Mouse (Mus musculus): ENCODE results near the gene Txnip.

The Txnip gene

GRCm38 (mm10) chr3:96557694-96558093, at the start of gene Txnip:
Gene Txnip (plus strand): TSS chr3:96557957.
- peak; percentile 99 to 100 for DNase-seq

- DNase-seq, result peak in 1 of 2 experiments; percentile 0
Observed at GRCm38 (mm10) chr3:96507966-96508365, 49.8 kb upstream of the Txnip start.

GRCm38 (mm10) chr3:96520171-96520570, 37.6 kb upstream of the Txnip start:
- no peak for DNase-seq

- peak; percentile 42 to 45 for DNase-seq
Observed at GRCm38 (mm10) chr3:96522149-96522548, 35.6 kb upstream of the Txnip start.

GRCm38 (mm10) chr3:96524028-96524810, 33.5 kb upstream of the Txnip start:
- no peak for DNase-seq

- DNase-seq, result no peak
Observed at GRCm38 (mm10) chr3:96524914-96525313, 32.8 kb upstream of the Txnip start, which contains the start of gene Hfe2. Gene Hfe2 (plus strand): TSS chr3:96525172.

GRCm38 (mm10) chr3:96526013-96526762, 31.6 kb upstream of the Txnip start:
- no peak for DNase-seq

- DNase-seq, result peak; percentile 31 to 42
Observed at GRCm38 (mm10) chr3:96526864-96527542, 30.8 kb upstream of the Txnip start.

GRCm38 (mm10) chr3:96528506-96528905, 29.3 kb upstream of the Txnip start:
- DNase-seq, result no peak

GRCm38 (mm10) chr3:96532050-96532449, 25.7 kb upstream of the Txnip start:
- no peak for DNase-seq

GRCm38 (mm10) chr3:96534300-96534699, 23.5 kb upstream of the Txnip start:
- DNase-seq, result no peak

- no peak for DNase-seq
Observed at GRCm38 (mm10) chr3:96539316-96539715, 18.4 kb upstream of the Txnip start.

GRCm38 (mm10) chr3:96540740-96541139, 17.0 kb upstream of the Txnip start:
- DNase-seq, result no peak

GRCm38 (mm10) chr3:96541328-96542078, 16.3 kb upstream of the Txnip start:
- peak; percentile 29 to 55 for DNase-seq

GRCm38 (mm10) chr3:96542554-96542953, 15.2 kb upstream of the Txnip start:
- no peak for DNase-seq

- no peak for DNase-seq
Observed at GRCm38 (mm10) chr3:96543345-96543744, 14.4 kb upstream of the Txnip start.

GRCm38 (mm10) chr3:96545565-96545964, 12.2 kb upstream of the Txnip start:
- DNase-seq, result no peak

GRCm38 (mm10) chr3:96546880-96547279, 10.9 kb upstream of the Txnip start:
- peak; percentile 32 to 40 for DNase-seq

- DNase-seq, result peak; percentile 89 to 93
Observed at GRCm38 (mm10) chr3:96547389-96547960, 10.3 kb upstream of the Txnip start.

- DNase-seq, result no peak
Observed at GRCm38 (mm10) chr3:96548824-96549223, 8.9 kb upstream of the Txnip start.

GRCm38 (mm10) chr3:96549346-96549745, 8.4 kb upstream of the Txnip start:
- DNase-seq, result no peak

GRCm38 (mm10) chr3:96551203-96551602, 6.6 kb upstream of the Txnip start:
- peak; percentile 68 to 70 for DNase-seq
